Mouse (Mus musculus) central nervous system, embryonic 14 days (tissue): ENCODE measurements around the gene Usp45. TPM values are rescaled to one million over a fixed set of nuclear protein-coding genes. Genes with fewer than 3 reads are reported as not detected.

Experiments used
- polyA plus RNA-seq: library from polyadenylated mRNA; depleted of rRNA; stranded (reverse); fragments of >200 nt; gene quantifications from 2 replicates; pipeline ENCODE4 v1.2.3, GENCODE M21; 2012; rRNA removed

Gene Usp45
- 9.5 and 10.8 TPM in 2 replicates for polyA plus RNA-seq

GRCm38 (mm10) chr4:21766863-21767304 lies at the start of gene Usp45, which contains the start of gene Tstd3:
Gene Usp45 (plus strand): TSS chr4:21767156.
Gene Tstd3 (minus strand): TSS chr4:21767212.

GRCm38 (mm10) chr4:21727615-21728165 lies 39.3 kb upstream of the Usp45 start, which contains the start of gene Ccnc:
Gene Ccnc (plus strand): TSS chr4:21727701.

GRCm38 (mm10) chr4:21847481-21848286 lies 80.7 kb downstream of the Usp45 start, which contains the start of gene Pnisr:
Gene Pnisr (plus strand): TSS chr4:21847583.

GRCm38 (mm10) chr4:21879565-21880220 lies 112.7 kb downstream of the Usp45 start, which contains the start of gene Coq3:
Gene Coq3 (plus strand): TSS chr4:21879673.

Other genes starting within 250 kb of the Usp45 start
- 1.6 and 1.8 TPM in 2 replicates for gene Prdm13, start 81.2 kb upstream of the Usp45 start, polyA plus RNA-seq
- gene Ccnc, start 39.5 kb upstream of the Usp45 start, polyA plus RNA-seq: 25.7 and 30.7 TPM in 2 replicates
- 11.1 and 12.4 TPM in 2 replicates for gene Tstd3, start 56 bp downstream of the Usp45 start, polyA plus RNA-seq
- gene Pnisr, start 80.4 kb downstream of the Usp45 start, polyA plus RNA-seq: 293 and 303 TPM in 2 replicates
- gene Coq3, start 112.5 kb downstream of the Usp45 start, polyA plus RNA-seq: 6.7 and 6.8 TPM in 2 replicates
- 36.6 and 39.6 TPM in 2 replicates for gene Faxc, start 164.2 kb downstream of the Usp45 start, polyA plus RNA-seq